Mouse (Mus musculus): ENCODE data around the gene Nutf2.

- no peak for TF ChIP-seq GATA1 (IDR thresholded peaks at IDR 0.05; ENCODE audit: borderline replicate concordance, low read length)
- TF ChIP-seq CTCF (IDR thresholded peaks at IDR 0.05; ENCODE audit: low read depth, low read length): no peak
These were observed 30.5 kb downstream of the Nutf2 start for GRCm38 (mm10) chr8:105890870-105891269.

Data from G1E (cell line).